Mouse (Mus musculus) heart, postnatal 0 days (tissue): Measurements from ENCODE around the gene Bcas1.

ENCODE experiments used
- CTCF ChIP-seq: IDR thresholded peaks from 2 replicates; pipeline ENCODE4 v1.5.1; 2016; ENCODE audit warnings: antibody characterized with exemption, control low read depth, low read depth
- EP300 ChIP-seq: IDR thresholded peaks from 2 replicates; pipeline ENCODE4 v1.6.1; 2016; ENCODE audit warnings: antibody characterized with exemption, low read depth

GRCm38 (mm10) chr2:170373391-170373790 is 54.3 kb downstream of the Bcas1 start:
- TF ChIP-seq CTCF = no peak
- no peak for TF ChIP-seq EP300
